12 mouse cellular contexts compared by ENCODE assay signal in genomic region chr1:118482285-118483019, GRCm38 (mm10).
DNase-seq lines count a peak whose midpoint lies in the region; ATAC-seq and TF ChIP-seq lines count a peak whose summit lies in the region.
"Had no signal": no experiment of that assay in that cellular context is flagged by ENCODE, and none has a peak within 500 bp of the region (broad histone marks: within the 10 kb centered on the region; RNA-seq: fewer than 3 reads in every experiment).

No protein-coding gene starts in this region.

- no peaks in the 10 kb centered on the region for H3K9me3 ChIP-seq in heart, embryonic 12.5 days (replicated peaks)

- H3K36me3 ChIP-seq in heart, embryonic 12.5 days, result 0 out of 2 replicates have a peak, but pooled peaks cover 4% of the 10 kb centered on the region
- no peaks in the 10 kb centered on the region for H3K36me3 ChIP-seq in myocyte (ENCODE audit: control insufficient read depth, insufficient read depth)

- peak overlapping the region; percentile 77 for H3K4me2 ChIP-seq in heart, embryonic 12.5 days
- peak overlapping the region; percentile 49 for H3K4me2 ChIP-seq in myocyte (ENCODE audit: low read depth)

- 37% methylated on average over 8 of the region's 8 CpGs for WGBS in heart, embryonic 12.5 days

- H3ac ChIP-seq in myocyte (ENCODE audit: control insufficient read depth, insufficient read length), result no peak overlapping the region

- ATAC-seq in heart, embryonic 12.5 days (ENCODE audit: insufficient number of reproducible peaks, low FRiP score), result no peak

- H3K27ac ChIP-seq in heart, embryonic 12.5 days (ENCODE audit: poor library complexity, severe bottlenecking), result peak overlapping the region; percentile 98

- no peaks in the 10 kb centered on the region for H3K27me3 ChIP-seq in heart, embryonic 12.5 days (replicated peaks)
- no peaks in the 10 kb centered on the region for H3K27me3 ChIP-seq in myocyte (ENCODE audit: control insufficient read depth, insufficient read depth, insufficient read length)

- peaks cover 67% of the 10 kb centered on the region for H3K4me1 ChIP-seq in heart, embryonic 12.5 days (replicated peaks)

- H3K4me3 ChIP-seq in heart, embryonic 12.5 days, result peak overlapping the region; percentile 56
- H3K4me3 ChIP-seq in myocyte, result no peak overlapping the region
- H3K4me3 ChIP-seq: erythroblast, embryonic 14.5 days had no signal

- peaks cover 3% of the 10 kb centered on the region for H3K79me2 ChIP-seq in myocyte (ENCODE audit: control insufficient read depth, insufficient read depth)

- peak overlapping the region; percentile 82 for H3K9ac ChIP-seq in heart, embryonic 12.5 days

- peak; percentile 36 for DNase-seq in kidney, postnatal 10 days
- no peak for DNase-seq in kidney, adult 9 months
- DNase-seq in retina, postnatal 1 day, result peak; percentile 56
- DNase-seq in retina, embryonic 14.5 days (ENCODE audit: low spot score), result no peak
- no peak for DNase-seq in thymus, adult 18-20 months
- no peak for DNase-seq in adrenal gland, adult (ENCODE audit: inconsistent age in 2 of 2, low spot score in 1 of 2)
- DNase-seq: cerebellum, postnatal 14 days; kidney, adult 18-20 months; lung, postnatal 4 days had no signal

- peak; percentile 12 for TF ChIP-seq POLR2A in myocyte (IDR thresholded peaks at IDR 0.05; ENCODE audit: insufficient read length, low read depth)

TF ChIP-seq in myocyte, 11 proteins besides CTCF, POLR2A, EP300 and RAD21:
- TF ChIP-seq REST (IDR thresholded peaks at IDR 0.05; ENCODE audit: insufficient read depth, insufficient read length) (no peak), MYOG (IDR thresholded peaks at IDR 0.05; ENCODE audit: control insufficient read depth in 1 of 3, insufficient read depth in 1 of 3, insufficient read length in 2 of 3, low read depth in 2 of 3) (peak in 1 of 3 experiments; percentile 69)

Comparison
In these comparisons a context has a peak if more than half of its experiments do, and no peak if none do; other contexts are left out.
1. DNase-seq: peak in kidney, postnatal 10 days (single experiment) and retina, postnatal 1 day (single experiment); none in kidney, adult 9 months (single experiment), retina, embryonic 14.5 days (single experiment), thymus, adult 18-20 months (0 of 2) and adrenal gland, adult (0 of 2).